Mouse (Mus musculus) layer of hippocampus, postnatal 14 days (tissue): ENCODE measurements at regions not wholly inside any gene's neighbourhood (a gene's known extent, or its start where the extent isn't known, plus 50 kb on each side); places are given as distances from the start of the nearest gene placed in this dataset.
"Not testable (repeated sequence)": the region's sequence is repeated elsewhere in the genome, so short reads cannot be mapped to it uniquely, and the experiment has no call there.

Source experiments
- DNase-seq, 2 experiments: peaks; one replicate each; pipeline ENCODE4 v3.0.0; 2021 to 2022; ENCODE audit warnings: low spot score in 2 of 2, mixed read lengths in 1 of 2

DNA sequence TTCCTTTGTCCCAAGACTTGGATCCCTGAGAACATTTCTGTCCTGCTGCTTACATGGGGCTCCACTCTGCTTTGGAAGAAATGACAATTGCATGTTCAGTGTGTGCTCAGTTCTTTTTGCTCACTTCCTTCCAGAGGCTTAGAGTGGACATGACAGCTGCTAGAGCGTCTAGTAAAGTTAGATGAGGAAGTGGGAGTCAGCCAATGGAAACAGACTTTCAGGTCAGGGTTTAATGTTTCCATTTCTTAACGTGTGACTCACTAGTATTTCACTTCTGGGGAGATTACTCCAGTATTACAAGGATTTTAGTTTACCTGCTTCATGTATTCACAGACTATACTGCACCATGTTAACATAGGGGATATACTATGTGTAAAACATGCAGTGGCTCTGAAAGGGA lies 759.3 kb upstream of the Gm38303 start:
- DNase-seq: no peak

DNA sequence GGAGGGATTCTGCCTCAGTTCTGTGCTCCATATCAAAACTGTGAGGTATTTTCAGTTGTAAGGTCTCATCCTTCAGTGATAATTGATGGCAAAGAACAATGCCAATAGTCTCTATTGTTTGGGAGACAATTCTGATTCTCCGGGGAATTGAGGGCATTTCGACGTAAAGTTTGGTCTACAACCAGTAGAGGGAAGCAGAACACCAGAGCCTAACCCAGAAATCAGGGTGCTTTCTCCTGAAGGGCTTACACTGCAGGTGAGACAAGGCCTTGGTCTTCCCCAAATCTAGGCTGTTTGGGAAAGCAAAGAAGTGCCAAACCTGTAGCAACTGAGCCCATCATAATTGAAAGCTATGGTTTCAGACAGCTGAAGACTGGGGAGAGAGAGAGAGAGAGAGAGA lies 758.7 kb upstream of the Gm38303 start:
- peak; percentile 2 to 24 for DNase-seq

DNA sequence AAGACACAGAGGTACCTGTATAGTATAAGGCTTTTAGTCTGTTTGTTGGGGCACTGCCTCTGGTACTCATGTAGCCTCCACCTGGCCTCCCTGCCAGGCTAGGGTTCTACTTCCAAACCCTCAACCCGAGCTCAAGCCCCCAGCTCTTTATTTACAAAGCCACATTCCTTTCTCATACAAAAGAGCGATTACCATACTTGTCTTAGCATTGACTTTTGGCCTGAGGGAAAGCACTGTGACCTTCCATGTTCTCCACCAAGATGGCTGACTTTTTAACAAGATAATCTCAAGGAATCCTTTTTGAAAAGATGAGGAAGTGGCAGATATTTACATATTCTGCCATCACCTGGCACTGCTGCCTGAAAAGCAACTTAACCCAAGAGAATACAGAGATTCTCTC lies 747.8 kb upstream of the Gm38303 start:
- no peak for DNase-seq

DNA sequence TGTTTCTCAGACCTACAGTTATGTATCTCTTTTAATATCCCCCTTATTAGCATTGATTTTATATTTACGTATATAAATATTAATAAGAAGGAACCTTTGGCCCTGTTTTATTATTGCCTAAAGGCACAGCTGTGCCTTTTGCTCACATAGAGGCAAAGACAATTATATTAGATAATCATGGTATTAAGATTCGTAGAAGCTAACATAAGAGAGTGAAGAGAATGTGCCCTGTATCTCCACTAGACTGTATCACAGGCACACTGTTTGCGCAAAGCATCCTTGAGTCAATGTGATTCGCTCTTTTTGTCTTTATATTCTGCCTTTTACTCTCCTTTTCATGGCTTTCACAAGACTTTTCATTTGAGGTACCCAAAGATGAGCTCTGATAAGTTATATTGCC lies 738.5 kb upstream of the Gm38303 start:
- no peak for DNase-seq

DNA sequence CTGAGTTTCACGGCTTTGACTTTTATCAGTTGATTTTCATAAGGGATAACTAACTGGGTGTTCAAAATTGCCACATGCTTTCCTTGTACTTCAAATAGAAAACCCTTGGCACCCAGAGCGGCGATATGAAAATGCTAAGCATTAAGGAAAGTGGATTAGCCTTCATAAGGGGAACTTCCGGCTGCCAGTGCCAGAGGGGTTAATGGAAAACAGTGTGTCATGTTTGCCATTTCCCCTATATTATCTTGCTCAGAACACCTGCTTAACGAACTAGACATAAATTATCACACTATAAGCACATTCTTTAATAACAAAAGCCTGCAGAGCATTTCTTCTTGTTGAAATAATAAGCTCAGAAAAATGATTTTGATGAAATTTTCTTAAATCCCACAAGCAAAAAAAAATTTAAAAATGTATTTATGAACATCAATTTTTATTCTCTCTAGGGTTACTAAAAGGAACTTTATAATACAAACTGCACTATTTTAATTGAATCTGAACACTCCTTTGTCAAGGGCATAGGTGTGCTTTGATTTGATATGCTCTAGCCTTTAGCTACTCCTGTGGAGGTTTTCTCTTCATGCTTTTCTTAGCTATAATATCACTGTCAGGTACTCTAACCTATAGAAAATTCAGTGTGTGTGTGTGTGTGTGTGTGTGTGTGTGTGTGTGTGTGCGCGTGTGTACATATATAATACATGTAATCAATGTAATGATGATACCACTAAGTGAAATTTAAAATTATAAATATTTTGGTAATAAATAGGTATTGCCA lies 699.7 kb upstream of the Gm38303 start:
- DNase-seq: no peak

DNA sequence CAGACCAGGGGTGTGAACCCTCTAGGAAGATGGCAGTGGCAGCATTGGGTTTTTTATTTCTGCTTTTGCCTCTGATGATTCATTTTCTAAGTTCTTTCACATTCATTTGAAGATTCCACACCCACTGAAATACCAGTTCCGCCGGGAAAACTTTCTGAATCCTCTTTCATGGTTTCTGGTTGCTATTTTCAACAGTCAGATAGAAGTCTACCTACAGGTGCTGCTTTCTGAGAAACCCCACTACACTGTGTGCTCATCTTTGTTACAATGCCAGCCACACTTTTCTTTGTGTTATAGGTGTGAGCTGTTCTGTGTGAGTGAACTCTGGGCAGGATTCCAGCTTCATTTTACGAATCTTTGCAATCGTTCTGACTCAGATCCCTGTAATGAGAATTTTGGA lies 694.5 kb upstream of the Gm38303 start:
- DNase-seq: peak in 1 of 2 experiments; percentile 3

DNA sequence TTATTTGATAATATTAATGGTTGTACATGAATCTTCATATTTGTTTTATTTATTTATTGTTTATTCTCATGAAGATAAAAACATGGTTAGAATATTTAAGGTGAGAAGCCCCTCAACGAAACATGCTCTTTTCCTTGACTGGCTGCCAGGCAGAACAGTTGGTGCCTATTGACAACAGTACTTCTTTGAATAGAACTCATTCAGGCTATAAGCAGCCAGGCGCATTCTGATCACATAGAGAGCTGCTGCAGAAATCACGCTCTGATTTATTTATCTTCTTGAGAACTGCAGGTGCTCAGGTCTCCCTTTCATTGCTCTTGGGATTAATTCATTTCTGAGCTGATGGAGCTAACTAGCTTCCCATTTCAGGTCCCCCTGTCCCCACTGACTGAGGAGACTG lies 688.9 kb upstream of the Gm38303 start:
- DNase-seq: peak; percentile 8 to 27

DNA sequence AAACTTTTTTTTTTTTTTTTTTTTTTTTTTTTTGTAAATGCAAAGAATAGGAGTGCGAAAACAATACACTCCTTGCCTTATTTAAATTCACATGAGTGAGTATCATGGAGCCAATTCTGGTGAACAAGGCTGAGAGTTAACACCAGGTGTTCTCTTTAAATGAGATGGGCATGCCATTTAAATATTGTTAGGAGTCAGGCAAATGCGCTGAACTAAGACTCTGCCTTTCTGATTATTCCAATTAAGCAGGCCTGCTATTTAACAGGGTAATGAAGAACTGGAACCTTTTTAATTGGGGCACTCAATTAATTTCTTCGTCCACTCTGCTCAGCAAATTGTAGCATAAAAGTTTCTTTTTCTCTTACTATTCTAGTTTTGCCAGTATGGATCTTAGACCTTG lies 684.6 kb upstream of the Gm38303 start:
- DNase-seq: no peak

DNA sequence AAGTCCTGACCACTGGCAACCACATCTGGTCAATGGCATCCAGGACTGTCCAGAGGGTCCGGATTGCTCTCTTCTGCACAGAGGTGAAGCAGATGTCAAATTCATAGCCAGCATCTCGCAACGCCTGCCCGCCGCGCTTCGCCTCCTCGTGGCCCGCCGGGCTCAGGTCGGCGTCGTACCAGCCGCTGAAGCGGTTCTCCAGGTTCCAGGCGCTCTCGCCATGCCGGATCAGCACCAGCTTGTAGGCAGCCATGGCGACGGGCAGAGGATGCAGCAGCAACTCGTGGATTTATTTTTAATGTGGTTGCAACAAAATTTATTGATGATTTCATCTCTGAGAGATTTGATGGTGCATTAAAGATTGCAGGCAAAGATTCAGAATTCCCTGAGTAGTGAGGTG lies 679.4 kb upstream of the Gm38303 start:
- DNase-seq: not testable (repeated sequence)

DNA sequence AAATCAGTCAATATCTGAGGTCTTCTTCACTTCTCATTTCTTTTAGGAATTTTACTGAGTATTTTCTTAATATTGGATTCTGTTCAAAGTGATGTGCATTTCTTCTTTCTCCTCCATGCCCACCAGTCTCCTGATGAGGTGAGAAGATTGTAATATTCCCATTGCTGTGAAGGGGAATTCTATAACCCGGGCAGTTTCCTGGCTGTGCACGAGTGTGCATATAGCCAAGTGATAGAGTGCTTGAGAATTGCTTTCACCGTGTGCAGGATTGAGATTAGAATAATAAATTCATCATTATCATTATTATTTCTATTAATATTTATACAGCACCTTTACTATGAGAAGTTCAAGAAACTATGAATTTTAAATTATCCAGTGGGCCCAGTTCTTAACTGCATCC lies 671.9 kb upstream of the Gm38303 start:
- DNase-seq: no peak

DNA sequence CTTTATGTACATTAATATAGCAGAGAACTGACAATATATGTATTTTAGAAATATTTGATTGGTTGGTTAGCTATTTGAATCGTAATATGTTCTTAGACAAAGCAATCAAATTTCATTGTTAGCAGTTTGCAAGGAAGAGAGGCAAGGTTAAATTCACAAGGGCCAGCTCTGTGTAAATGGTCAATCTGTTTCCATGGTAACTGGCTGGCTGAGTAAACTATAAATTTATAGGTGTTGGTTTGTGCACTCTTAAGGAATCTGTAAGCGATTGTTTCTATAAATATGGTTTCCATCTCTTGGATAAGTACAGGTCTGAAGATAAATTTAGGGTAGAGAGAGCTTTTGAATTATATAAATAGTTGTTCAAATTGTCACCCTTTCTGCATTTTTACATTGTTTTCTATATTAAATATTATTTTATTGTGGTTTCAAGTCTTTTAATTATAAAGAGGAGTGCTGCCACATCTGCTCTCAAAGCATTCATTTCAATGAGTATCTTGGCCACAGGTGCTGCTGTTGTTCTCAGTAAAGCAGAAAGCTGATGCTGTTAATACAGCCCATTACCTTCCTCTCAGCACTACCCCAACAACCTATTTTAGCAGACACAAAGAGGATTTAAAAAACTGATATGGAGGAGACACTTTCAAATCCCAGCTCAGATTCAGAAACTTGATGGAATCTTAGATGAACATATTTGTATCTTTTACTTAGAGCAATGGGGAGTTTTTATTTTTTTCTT lies 671.2 kb upstream of the Gm38303 start:
- DNase-seq: no peak

DNA sequence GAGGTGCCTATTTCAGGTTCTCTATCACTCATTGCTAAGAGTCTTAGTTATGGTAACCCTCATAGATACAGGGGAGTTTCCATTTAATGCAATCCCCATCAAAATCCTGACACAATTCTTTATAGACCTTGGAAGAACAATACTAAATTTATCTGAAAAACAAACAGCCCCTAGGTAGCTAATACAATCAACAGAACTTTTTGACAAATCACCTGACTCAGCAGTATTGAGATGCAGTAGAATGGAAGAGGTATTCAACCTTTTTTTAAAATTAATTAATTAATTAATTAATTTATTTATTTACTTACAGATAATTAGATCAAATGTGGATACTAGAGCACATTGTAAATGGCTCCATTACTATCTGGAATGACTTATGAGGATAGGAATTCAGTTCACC lies 643.5 kb upstream of the Gm38303 start:
- no peak for DNase-seq

DNA sequence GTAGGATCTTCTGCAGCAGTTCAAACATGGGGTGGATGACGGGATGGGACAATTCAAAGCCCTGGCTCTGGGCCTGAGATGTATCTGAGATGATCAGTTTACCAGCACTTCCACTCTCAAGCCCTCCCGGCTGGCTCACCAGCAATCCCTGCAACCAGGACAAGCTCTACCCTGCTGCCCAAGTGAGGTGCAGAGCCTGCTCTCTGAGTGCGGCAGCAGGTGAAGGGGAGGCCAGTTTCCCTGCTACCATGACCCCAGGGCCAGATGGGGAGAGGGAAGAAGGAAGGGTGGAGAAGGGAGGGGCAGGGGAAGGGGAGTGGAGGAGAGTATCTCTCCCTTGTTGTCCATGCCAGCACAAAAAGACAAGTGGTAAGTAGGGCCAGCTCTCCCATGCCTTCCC lies 638.9 kb upstream of the Gm38303 start:
- DNase-seq: no peak

DNA sequence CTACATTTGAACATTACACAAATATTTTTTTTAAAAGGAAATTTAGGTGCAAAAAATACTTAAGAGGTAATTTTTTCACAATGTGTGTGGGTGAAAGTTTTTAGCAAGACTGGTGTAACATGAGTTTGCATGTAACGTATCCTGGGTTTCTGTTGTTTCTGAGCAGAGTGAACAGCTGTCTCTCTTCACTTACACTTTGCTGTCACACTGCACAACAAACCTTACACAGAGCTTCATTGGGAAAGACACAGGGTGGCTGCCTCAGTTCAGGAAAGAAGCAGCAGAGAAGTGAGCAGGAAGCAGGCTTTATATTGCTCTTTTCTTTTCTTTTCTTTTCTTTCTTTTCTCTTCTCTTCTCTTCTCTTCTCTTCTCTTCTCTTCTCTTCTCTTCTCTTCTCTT lies 617.1 kb upstream of the Gm38303 start:
- no peak for DNase-seq

DNA sequence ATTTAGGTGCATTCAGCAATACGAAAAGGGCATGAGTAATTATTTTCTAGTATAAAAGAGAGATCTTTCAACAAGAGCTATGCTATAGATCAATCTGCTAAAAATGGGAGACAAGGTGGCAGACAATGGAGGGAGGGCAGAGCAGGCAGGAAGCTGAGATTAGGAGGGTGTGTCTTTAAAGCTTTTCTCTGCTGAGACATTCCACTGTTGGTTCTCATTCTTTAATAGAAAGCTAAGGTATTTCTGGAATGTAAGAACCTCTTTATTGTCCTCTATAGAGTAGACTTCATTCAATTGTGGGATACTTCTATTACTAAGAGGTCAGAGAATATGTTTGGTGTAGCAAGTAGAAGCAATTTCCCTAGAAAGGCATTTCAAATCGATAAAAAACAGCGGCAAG lies 581.6 kb upstream of the Gm38303 start:
- no peak for DNase-seq

DNA sequence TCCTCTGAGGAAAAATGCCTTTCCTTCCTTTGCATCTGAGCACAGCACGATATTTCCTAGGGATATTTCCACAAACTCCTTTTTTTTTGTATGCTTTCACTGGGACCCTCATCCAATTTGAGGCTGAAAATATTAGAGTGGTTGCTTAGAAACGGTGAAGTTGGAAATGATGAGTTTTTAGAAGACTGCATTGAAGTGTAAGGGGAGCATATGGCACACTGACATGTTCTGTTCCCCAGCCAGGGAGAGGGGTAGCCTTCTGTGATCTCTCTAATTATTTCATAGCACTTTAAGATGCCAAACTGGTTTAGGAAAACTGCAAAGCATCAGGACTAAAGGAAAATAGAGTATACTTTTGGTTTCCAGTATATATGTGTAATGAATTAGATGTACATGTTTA lies 556.5 kb upstream of the Gm38303 start:
- DNase-seq: peak in 1 of 2 experiments; percentile 81
